Mouse (Mus musculus) spleen, adult 2 months (tissue): ENCODE measurements at regions not wholly inside any gene's neighbourhood (a gene's known extent, or its start where the extent isn't known, plus 50 kb on each side); places are given as distances from the start of the nearest gene placed in this dataset.

Source experiments
- CTCF ChIP-seq: fragments of 200-500 bp; IDR thresholded peaks from 2 replicates; pipeline ENCODE4 v1.5.1; 2011; ENCODE audit warnings: mild to moderate bottlenecking, inconsistent platforms; ENCODE audit not compliant: insufficient read depth, insufficient read length, insufficient replicate concordance; ENCODE audit errors: extremely low read depth
- POLR2A ChIP-seq: fragments of 200-500 bp; IDR thresholded peaks from 2 replicates; pipeline ENCODE4 v1.6.1; 2011; ENCODE audit warnings: low read depth, low read length, inconsistent platforms

GRCm38 (mm10) chr11:19602496-19602895, 321.7 kb upstream of the Spred2 start:
- TF ChIP-seq CTCF = no peak
- TF ChIP-seq POLR2A = no peak
